Mouse (Mus musculus) liver, embryonic 14.5 days (tissue): ENCODE results near the gene Selenom. TPM values are rescaled to one million over a fixed set of nuclear protein-coding genes. Genes with fewer than 3 reads are reported as not detected.

ENCODE experiments used
- ATAC-seq: fragments of 200-750 bp; cut with Nextera tagmentation; 2 replicates; pipeline ENCODE4 v1.8.0; 2017; ENCODE audit warnings: moderate number of reproducible peaks, mild to moderate bottlenecking, moderate library complexity; ENCODE audit not compliant: insufficient read depth
- DNase-seq, 3 experiments: peaks; one replicate each; pipeline ENCODE4 v3.0.0-alpha.2; 2012 to 2013; ENCODE audit warnings: low read depth in 3 of 3, low spot score in 3 of 3
- H3K27ac ChIP-seq: fragments of 300-500 bp; sonication (generic); 2 replicates; pipeline ENCODE4 v1.5.1; 2014; ENCODE audit warnings: moderate library complexity, mild to moderate bottlenecking, control low read depth, inconsistent platforms
- H3K27me3 ChIP-seq: fragments of 300-500 bp; sonication (generic); 2 replicates; pipeline ENCODE4 v1.6.1; 2014; ENCODE audit warnings: mild to moderate bottlenecking, low read length, moderate library complexity; ENCODE audit not compliant: control insufficient read depth, insufficient read depth
- H3K36me3 ChIP-seq: fragments of 300-500 bp; sonication (generic); replicated peaks from 2 replicates; pipeline ENCODE4 v1.6.1; 2014; ENCODE audit warnings: low read depth; ENCODE audit not compliant: control insufficient read depth, insufficient read depth
- H3K4me1 ChIP-seq, 2 experiments: fragments of 200-500 bp in 1 of 2; fragments of 300-500 bp in 1 of 2; sonication (generic) in 1 of 2; replicated peaks; 2 replicates each; pipeline ENCODE4 v1.6.1; 2012 to 2014; ENCODE audit warnings: antibody characterized with exemption in 1 of 2, inconsistent platforms in 1 of 2, low read length in 1 of 2; ENCODE audit not compliant: control insufficient read depth in 2 of 2, insufficient read depth in 2 of 2
- H3K4me2 ChIP-seq: fragments of 300-500 bp; sonication (generic); 2 replicates; pipeline ENCODE4 v1.6.1; 2014; ENCODE audit warnings: low read depth, mild to moderate bottlenecking, control low read depth, moderate library complexity
- H3K4me3 ChIP-seq, 2 experiments: fragments of 200-500 bp in 1 of 2; fragments of 300-500 bp in 1 of 2; sonication (generic) in 1 of 2; 2 replicates each; pipeline ENCODE4 v1.5.1; 2012 to 2014; ENCODE audit warnings: low read depth in 2 of 2, low read length in 2 of 2, mild to moderate bottlenecking in 2 of 2, control low read depth in 1 of 2, inconsistent platforms in 1 of 2, moderate library complexity in 1 of 2; ENCODE audit not compliant: insufficient read depth in 1 of 2
- H3K9ac ChIP-seq: fragments of 300-500 bp; sonication (generic); replicated peaks from 2 replicates; pipeline ENCODE4 v1.6.1; 2014; ENCODE audit warnings: mild to moderate bottlenecking, control low read depth, moderate library complexity
- H3K9me3 ChIP-seq: fragments of 300-500 bp; sonication (generic); 2 replicates; pipeline ENCODE4 v1.6.1; 2016; ENCODE audit warnings: low read length, mixed read lengths; ENCODE audit not compliant: control insufficient read depth
- CTCF ChIP-seq: IDR thresholded peaks from 2 replicates; pipeline ENCODE4 v1.5.1; 2016; ENCODE audit warnings: antibody characterized with exemption, low read depth, control low read depth
- EP300 ChIP-seq: IDR thresholded peaks from 2 replicates; pipeline ENCODE4 v1.6.1; 2016; ENCODE audit warnings: antibody characterized with exemption, low read depth
- WGBS: fragments of 180-500 bp; shearing (Covaris S2); extraction: QIAGEN DNeasy Blood & Tissue Kit; methylation state at CpG from one replicate; pipeline ENCODE4 v1.1.7; 2014; ENCODE audit not compliant: insufficient replicate concordance; 5-methylcytosine and 5-hydroxymethylcytosine counted together
- polyA plus RNA-seq, 2 experiments: library from polyadenylated mRNA; depleted of rRNA in 1 of 2; stranded (reverse) in 1 of 2; unstranded in 1 of 2; fragments of >200 nt; fragmentation: Nextera tagmentation in 1 of 2; extraction: Ambion mirVana in 1 of 2; gene quantifications; 2 replicates each; pipeline versions ENCODE4 v1.2.1 to v1.2.3; 2012 to 2014

The Selenom gene
- polyA plus RNA-seq, 2 experiments = 8.5 to 10.3 TPM

GRCm38 (mm10) chr11:3530731-3531130 lies 16.2 kb downstream of the Selenom start:
- no peaks in the 10 kb centered on the region for H3K36me3 ChIP-seq

GRCm38 (mm10) chr11:3531634-3532033 lies 17.1 kb downstream of the Selenom start:
- DNase-seq (no peak), ATAC-seq (no peak)
- H3K36me3 ChIP-seq = no peaks in the 10 kb centered on the region
- 72% methylated on average over 6 of the region's 6 CpGs for WGBS
- H3K4me3 ChIP-seq = no peak overlapping the region
- H3K9ac ChIP-seq = no peak overlapping the region
- H3K4me2 ChIP-seq = no peak overlapping the region
- H3K27ac ChIP-seq = no peak overlapping the region
- H3K27me3 ChIP-seq = no peaks in the 10 kb centered on the region
- peaks cover 0 to 2% of the 10 kb centered on the region in 2 experiments; a peak in 1 of 4 replicates for H3K4me1 ChIP-seq
- H3K9me3 ChIP-seq = no peaks in the 10 kb centered on the region
- no peak for TF ChIP-seq EP300
- TF ChIP-seq CTCF = peak; percentile 30; the same call in 1 of the 2 replicates

More at GRCm38 (mm10) chr11:3530731-3531130, 16.2 kb downstream of the Selenom start:
- Histone ChIP-seq H3K4me2 (no peak overlapping the region), H3K4me3 (no peak overlapping the region), H3K9me3 (no peaks in the 10 kb centered on the region), H3K27me3 (no peaks in the 10 kb centered on the region), H3K9ac (no peak overlapping the region), H3K4me1 (0 out of 4 replicates have a peak, but pooled peaks cover 0 to 2% of the 10 kb centered on the region in 2 experiments), H3K27ac (no peak overlapping the region)
- no peak for ATAC-seq
- TF ChIP-seq EP300 = no peak
- no peak for TF ChIP-seq CTCF
- 79% methylated on average over 3 of the region's 3 CpGs for WGBS
- no peak for DNase-seq

- Histone ChIP-seq H3K4me3 (no peak overlapping the region), H3K4me2 (no peak overlapping the region), H3K36me3 (no peaks in the 10 kb centered on the region), H3K4me1 (peaks cover 0 to 2% of the 10 kb centered on the region in 2 experiments; a peak in 2 of 4 replicates), H3K9ac (no peak overlapping the region), H3K27ac (no peak overlapping the region), H3K27me3 (no peaks in the 10 kb centered on the region), H3K9me3 (no peaks in the 10 kb centered on the region)
- ATAC-seq (no peak), DNase-seq (no peak)
- WGBS = 78% methylated on average over 16 of the region's 16 CpGs
- TF ChIP-seq CTCF (no peak), EP300 (no peak)
Measured at GRCm38 (mm10) chr11:3532101-3532931, 17.8 kb downstream of the Selenom start.

- H3K9ac ChIP-seq = no peak overlapping the region
- H3K4me1 ChIP-seq = peaks cover 0 to 5% of the 10 kb centered on the region in 2 experiments; a peak in 3 of 4 replicates
- H3K36me3 ChIP-seq = no peaks in the 10 kb centered on the region
- no peak for TF ChIP-seq CTCF
- no peak for TF ChIP-seq EP300
- no peak overlapping the region for H3K4me2 ChIP-seq
- WGBS = 77% methylated on average over 17 of the region's 17 CpGs
- H3K27ac ChIP-seq = no peak overlapping the region
- no peak for DNase-seq
- no peaks in the 10 kb centered on the region for H3K9me3 ChIP-seq
- H3K27me3 ChIP-seq = no peaks in the 10 kb centered on the region
- H3K4me3 ChIP-seq = no peak overlapping the region
- ATAC-seq = no peak
Measured at GRCm38 (mm10) chr11:3533406-3533932, 19.0 kb downstream of the Selenom start.

- peak overlapping the region; percentile 80 for H3K4me2 ChIP-seq
- H3K9me3 ChIP-seq = no peaks in the 10 kb centered on the region
- DNase-seq = no peak
- no peak overlapping the region for H3K27ac ChIP-seq
- 15% methylated on average over 8 of the region's 8 CpGs for WGBS
- no peak overlapping the region for H3K4me3 ChIP-seq
- H3K27me3 ChIP-seq = no peaks in the 10 kb centered on the region
- peaks cover 0 to 10% of the 10 kb centered on the region in 2 experiments; a peak in 3 of 4 replicates for H3K4me1 ChIP-seq
- no peak for ATAC-seq
- TF ChIP-seq CTCF (no peak), EP300 (no peak)
- H3K36me3 ChIP-seq = no peaks in the 10 kb centered on the region
- no peak overlapping the region for H3K9ac ChIP-seq
Measured at GRCm38 (mm10) chr11:3534956-3535355, 20.5 kb downstream of the Selenom start.
